In the genomic region with DNA sequence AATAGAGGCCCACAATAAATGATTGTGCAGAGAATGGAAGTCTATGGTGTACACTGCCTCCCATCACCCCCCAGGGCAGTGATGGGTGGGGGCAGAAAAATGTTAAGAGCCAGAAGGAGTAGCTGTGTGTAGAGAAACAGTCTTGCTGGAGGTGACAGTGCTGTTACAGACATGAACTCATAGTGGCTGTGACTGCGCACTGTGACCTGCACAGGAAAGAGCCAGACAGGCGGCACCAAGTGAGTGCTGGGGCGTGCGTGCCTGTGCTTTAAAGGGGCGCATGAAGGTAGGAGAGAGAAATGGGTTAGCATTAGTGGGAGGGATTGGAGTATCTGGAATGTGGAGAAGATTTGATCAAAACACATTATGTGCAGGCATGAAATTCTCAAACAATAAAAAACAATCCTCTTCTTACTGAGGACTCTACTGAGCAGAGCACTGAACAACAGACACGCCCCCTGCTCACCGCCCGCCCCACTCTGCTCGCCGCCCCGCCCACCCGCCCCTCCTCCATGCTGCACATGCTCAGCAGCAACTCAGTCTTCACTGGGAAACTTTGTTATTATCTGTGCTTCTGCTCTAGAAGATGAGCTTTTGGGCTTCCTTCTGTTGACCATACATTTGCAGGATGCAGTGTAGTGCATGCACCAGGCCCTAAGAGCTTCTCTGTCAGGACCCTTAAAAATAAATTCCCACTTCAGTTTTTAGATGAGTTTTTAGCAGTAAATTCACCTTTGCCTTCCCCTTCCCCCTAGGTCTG, we compare ENCODE assay signal across 10 mouse cellular contexts. TPM values are rescaled to one million over a fixed set of nuclear protein-coding genes. Genes with fewer than 3 reads are reported as not detected.
DNase-seq lines count a peak whose midpoint lies in the region; ATAC-seq lines count a peak whose summit lies in the region.
"Had no signal": no experiment of that assay in that cellular context is flagged by ENCODE, and none has a peak within 500 bp of the region (broad histone marks: within the 10 kb centered on the region; RNA-seq: fewer than 3 reads in every experiment).

No protein-coding gene starts in this region.

- no peaks in the 10 kb centered on the region for H3K27me3 ChIP-seq in heart, embryonic 15.5 days
- no peaks in the 10 kb centered on the region for H3K27me3 ChIP-seq in forebrain, embryonic 13.5 days

- H3K27ac ChIP-seq in heart, embryonic 15.5 days: no peak overlapping the region
- H3K27ac ChIP-seq in forebrain, embryonic 13.5 days: peak overlapping the region; percentile 63

- ATAC-seq in heart, embryonic 15.5 days (replicated peaks; ENCODE audit: insufficient number of reproducible peaks, insufficient read depth, low FRiP score, low read depth): no peak
- peak; percentile 90 for ATAC-seq in forebrain, embryonic 13.5 days
- ATAC-seq: CD4-positive, CD25-positive, alpha-beta regulatory T cell, adult 4 months had no signal

- H3K4me3 ChIP-seq in heart, embryonic 15.5 days: no peak overlapping the region
- H3K4me3 ChIP-seq in forebrain, embryonic 13.5 days: peak overlapping the region; percentile 25

- intact Hi-C loops in heart, postnatal 36 days (cut with DNase I): no loop called here
- intact Hi-C loops in left cerebral cortex, postnatal 25 days (cut with DNase I): no loop called here

- H3K9ac ChIP-seq in heart, embryonic 15.5 days: no peak overlapping the region
- H3K9ac ChIP-seq in forebrain, embryonic 13.5 days: no peak overlapping the region; the same call in 1 of the 2 replicates

- no peaks in the 10 kb centered on the region for H3K9me3 ChIP-seq in heart, embryonic 15.5 days (replicated peaks)
- H3K9me3 ChIP-seq in forebrain, embryonic 13.5 days (replicated peaks): no peaks in the 10 kb centered on the region

- 41% methylated on average over 12 of the region's 12 CpGs for WGBS in heart, embryonic 15.5 days
- 21% methylated on average over 12 of the region's 12 CpGs for WGBS in forebrain, embryonic 13.5 days

- peak overlapping the region; percentile 25 for H3K4me2 ChIP-seq in heart, embryonic 15.5 days
- H3K4me2 ChIP-seq in forebrain, embryonic 13.5 days: peak overlapping the region; percentile 53

- no peak for DNase-seq in heart, postnatal 36 days
- DNase-seq in kidney, postnatal 14 days: peak; percentile 32
- DNase-seq in neural tube, embryonic 10.5 days (ENCODE audit: extremely low spot score, low spot score): peak; percentile 65
- no peak for DNase-seq in left cerebral cortex, postnatal 25 days (ENCODE audit: low spot score in 2 of 2)
- DNase-seq in layer of hippocampus, postnatal 10 days (ENCODE audit: low spot score in 2 of 2): no peak
- no peak for DNase-seq in left cerebral cortex, adult 8-10 months (ENCODE audit: low spot score in 2 of 2)
- DNase-seq: right cerebral cortex, adult 18-20 months had no signal

- no peaks in the 10 kb centered on the region for H3K36me3 ChIP-seq in heart, embryonic 15.5 days
- H3K36me3 ChIP-seq in forebrain, embryonic 13.5 days (ENCODE audit: poor library complexity, severe bottlenecking): no peaks in the 10 kb centered on the region

- no peaks in the 10 kb centered on the region for H3K4me1 ChIP-seq in heart, embryonic 15.5 days (replicated peaks)
- no peaks in the 10 kb centered on the region; the same call in 1 of the 2 replicates for H3K4me1 ChIP-seq in forebrain, embryonic 13.5 days

RNA-seq across cellular contexts. Expression of a gene that starts 31.6 kb away (rescaled TPM):
- 0.43 and 0.48 TPM in 2 replicates for polyA plus RNA-seq in heart, embryonic 15.5 days (2015; fragmentation: Nextera tagmentation; extraction: Ambion mirVana)
- under 1 TPM in 1 of 2 experiments, not detected in 1; 0.65 TPM for total RNA-seq in heart, postnatal 36 days (2021)
- polyA plus RNA-seq in forebrain, embryonic 13.5 days (2015; fragmentation: Nextera tagmentation; extraction: Ambion mirVana): not detected in 2 replicates
- total RNA-seq in left cerebral cortex, postnatal 25 days (2021): under 1 TPM; 0.34 to 0.50 TPM
- total RNA-seq in layer of hippocampus, postnatal 10 days (2021): not detected
- not detected for total RNA-seq in left cerebral cortex, adult 8-10 months (2022)
- polyA plus RNA-seq: CD4-positive, CD25-positive, alpha-beta regulatory T cell, adult 4 months had no signal

RNA-seq across cellular contexts. Expression of a gene that starts 41.3 kb away (rescaled TPM):
- polyA plus RNA-seq in heart, embryonic 15.5 days (2015; fragmentation: Nextera tagmentation; extraction: Ambion mirVana): 0.10 and 0.36 TPM in 2 replicates
- total RNA-seq in heart, postnatal 36 days (2021): under 1 TPM in 1 of 2 experiments, not detected in 1; 0.33 TPM
- polyA plus RNA-seq in forebrain, embryonic 13.5 days (2015; fragmentation: Nextera tagmentation; extraction: Ambion mirVana): 0.45 and 1.3 TPM in 2 replicates
- under 1 TPM; 0.28 to 0.85 TPM for total RNA-seq in left cerebral cortex, postnatal 25 days (2021)
- under 1 TPM; 0.33 to 0.41 TPM for total RNA-seq in layer of hippocampus, postnatal 10 days (2021)
- total RNA-seq in left cerebral cortex, adult 8-10 months (2022): under 1 TPM; 0.27 to 0.93 (median 0.55) TPM
- polyA plus RNA-seq: CD4-positive, CD25-positive, alpha-beta regulatory T cell, adult 4 months had no signal

RNA-seq across cellular contexts. Expression of a gene that starts 45.9 kb away (rescaled TPM):
- polyA plus RNA-seq in heart, embryonic 15.5 days (2015; fragmentation: Nextera tagmentation; extraction: Ambion mirVana): 1,223 and 1,834 TPM in 2 replicates
- 1,000 to 10,000 TPM; 1,342 to 1,403 TPM for total RNA-seq in heart, postnatal 36 days (2021)
- polyA plus RNA-seq in forebrain, embryonic 13.5 days (2015; fragmentation: Nextera tagmentation; extraction: Ambion mirVana): 677 and 746 TPM in 2 replicates
- 100 to 1,000 TPM; 375 to 382 TPM for total RNA-seq in left cerebral cortex, postnatal 25 days (2021)
- 100 to 1,000 TPM; 458 to 498 TPM for total RNA-seq in layer of hippocampus, postnatal 10 days (2021)
- 100 to 1,000 TPM; 352 to 403 (median 371) TPM for total RNA-seq in left cerebral cortex, adult 8-10 months (2022)

Comparison
In these comparisons a context has a peak if more than half of its experiments do, and no peak if none do; other contexts are left out.
1. DNase-seq: peak in kidney, postnatal 14 days (single experiment) and neural tube, embryonic 10.5 days (single experiment); none in heart, postnatal 36 days (0 of 2), left cerebral cortex, postnatal 25 days (0 of 2), layer of hippocampus, postnatal 10 days (0 of 2) and left cerebral cortex, adult 8-10 months (0 of 2).